Mouse (Mus musculus): ENCODE measurements around the gene Ddb1. TPM values are rescaled to one million over a fixed set of nuclear protein-coding genes. Genes with fewer than 3 reads are reported as not detected.

The Ddb1 gene
- polyA plus RNA-seq, 1 experiment from 2014 or later = 349 TPM

DNA sequence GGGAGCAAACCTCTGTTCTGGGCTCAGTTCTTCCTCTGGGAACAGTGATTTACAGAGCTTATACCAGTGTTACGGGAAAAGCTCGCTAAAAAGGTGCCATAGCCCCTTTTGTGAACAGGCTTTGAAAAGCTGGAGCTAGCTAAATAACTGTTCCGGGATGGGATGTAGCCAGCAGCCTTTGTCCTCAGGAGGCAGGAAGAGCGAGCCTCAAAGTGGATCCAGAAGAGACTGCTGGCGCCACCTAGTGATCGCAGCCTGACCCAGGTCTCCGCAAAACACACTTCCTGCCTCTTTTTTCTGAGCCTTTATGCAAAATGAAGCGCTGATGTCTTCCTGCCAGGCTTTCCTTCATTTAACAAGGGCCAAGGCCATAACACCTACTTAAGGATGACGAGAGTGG is 2.3 kb upstream of the Ddb1 start:
- H3K4me1 ChIP-seq (ENCODE audit: control insufficient read depth, insufficient read depth, low read length) = peaks cover 14% of the 10 kb centered on the region
- WGBS = 2% methylated on average over 9 of the region's 9 CpGs
- ATAC-seq (ENCODE audit: low read depth) (peak; percentile 74), DNase-seq (ENCODE audit: low spot score) (peak; percentile 96)
- H3K4me3 ChIP-seq (ENCODE audit: low read depth, low read length) = peak overlapping the region; percentile 32
- no peaks in the 10 kb centered on the region for H3K9me3 ChIP-seq (ENCODE audit: control insufficient read depth, low read length)
- H3K27me3 ChIP-seq (replicated peaks; ENCODE audit: control insufficient read depth, insufficient read depth, low read length) = no peaks in the 10 kb centered on the region
- H3K4me2 ChIP-seq (ENCODE audit: low read depth, low read length) = peak overlapping the region; percentile 56
- peak overlapping the region; percentile 61 for H3K9ac ChIP-seq (ENCODE audit: low read depth, low read length)
- H3K36me3 ChIP-seq (ENCODE audit: control insufficient read depth, insufficient read depth, low read length) = peaks cover 28% of the 10 kb centered on the region
- peak overlapping the region; percentile 91 for H3K27ac ChIP-seq (replicated peaks; ENCODE audit: low read depth, low read length)

DNA sequence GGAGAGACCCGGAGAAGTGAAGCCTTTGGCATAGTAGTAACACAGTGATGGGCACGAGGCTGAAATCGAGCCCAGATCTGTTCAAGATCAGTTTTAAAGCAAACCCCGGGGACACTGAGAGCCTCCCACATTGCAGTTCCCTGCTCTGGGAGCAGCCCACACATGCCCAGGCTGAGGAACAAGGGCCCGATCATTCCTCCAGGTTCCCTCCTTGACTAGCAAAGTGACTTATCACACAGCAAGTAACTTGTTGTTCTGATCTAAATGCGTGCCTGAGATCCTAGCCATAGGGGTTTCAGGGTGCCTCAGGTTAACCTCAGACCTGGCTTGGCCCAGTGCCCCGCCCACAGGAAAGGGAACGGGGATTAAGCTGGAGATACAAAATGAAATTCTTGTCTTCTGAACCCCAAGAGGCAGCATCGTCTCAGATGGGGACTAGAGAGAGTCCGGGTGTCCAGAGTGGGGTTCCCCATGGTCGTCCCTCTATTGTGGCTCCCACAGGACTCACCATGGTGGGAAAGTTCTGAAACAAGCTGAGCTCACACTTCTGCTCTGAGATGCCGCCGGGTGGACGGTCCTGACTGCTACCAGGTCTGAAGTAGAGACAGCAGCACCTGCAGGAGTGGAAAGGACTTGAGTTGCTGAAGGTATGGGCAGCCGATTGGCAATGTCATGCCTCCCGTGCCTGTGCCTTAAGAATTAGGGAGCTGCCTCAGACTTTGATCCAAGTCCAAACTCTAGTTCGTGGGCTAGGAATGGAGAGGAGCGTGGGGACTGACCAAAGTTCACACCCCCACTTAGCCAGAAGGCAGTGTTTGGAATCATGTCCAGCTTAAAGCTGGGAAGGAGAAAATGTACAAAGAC is 1.2 kb upstream of the Ddb1 start:
- no peaks in the 10 kb centered on the region for H3K27me3 ChIP-seq (replicated peaks; ENCODE audit: control insufficient read depth, insufficient read depth, low read length)
- ATAC-seq (ENCODE audit: low read depth) (no peak), DNase-seq (ENCODE audit: low spot score) (no peak)
- no peak overlapping the region; the same call in 1 of the 2 replicates for H3K9ac ChIP-seq (ENCODE audit: low read depth, low read length)
- H3K9me3 ChIP-seq (ENCODE audit: control insufficient read depth, low read length) = no peaks in the 10 kb centered on the region
- peaks cover 14% of the 10 kb centered on the region for H3K4me1 ChIP-seq (ENCODE audit: control insufficient read depth, insufficient read depth, low read length)
- H3K4me3 ChIP-seq (ENCODE audit: low read depth, low read length) = no peak overlapping the region
- H3K27ac ChIP-seq (replicated peaks; ENCODE audit: low read depth, low read length) = no peak overlapping the region
- no peak overlapping the region for H3K4me2 ChIP-seq (ENCODE audit: low read depth, low read length)
- WGBS = 80% methylated on average over 17 of the region's 18 CpGs
- H3K36me3 ChIP-seq (ENCODE audit: control insufficient read depth, insufficient read depth, low read length) = peaks cover 30% of the 10 kb centered on the region

DNA sequence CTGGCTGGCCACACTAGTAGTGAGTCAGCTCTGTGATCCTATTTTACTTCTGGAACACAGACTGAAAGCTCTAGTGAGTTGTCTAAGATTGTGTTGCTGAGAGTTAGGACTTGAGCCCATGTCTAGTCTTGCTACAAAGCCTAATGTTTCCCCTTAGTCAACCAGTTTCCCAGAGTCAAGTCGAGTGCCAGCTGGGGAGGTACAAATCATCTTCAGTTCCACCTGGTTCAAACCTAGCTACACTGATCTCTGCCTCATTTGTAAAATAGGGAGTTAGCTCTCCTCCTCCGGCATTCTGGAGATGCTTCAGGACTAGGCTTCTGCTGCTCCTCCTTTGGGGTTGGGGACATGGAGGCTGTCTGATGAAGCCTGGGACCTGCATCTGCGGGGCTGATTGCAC is 593 bp upstream of the Ddb1 start:
- WGBS = 38% methylated on average over 3 of the region's 3 CpGs
- peak overlapping the region; percentile 90 for H3K27ac ChIP-seq (replicated peaks; ENCODE audit: low read depth, low read length)
- DNase-seq (ENCODE audit: low spot score) = no peak

DNA sequence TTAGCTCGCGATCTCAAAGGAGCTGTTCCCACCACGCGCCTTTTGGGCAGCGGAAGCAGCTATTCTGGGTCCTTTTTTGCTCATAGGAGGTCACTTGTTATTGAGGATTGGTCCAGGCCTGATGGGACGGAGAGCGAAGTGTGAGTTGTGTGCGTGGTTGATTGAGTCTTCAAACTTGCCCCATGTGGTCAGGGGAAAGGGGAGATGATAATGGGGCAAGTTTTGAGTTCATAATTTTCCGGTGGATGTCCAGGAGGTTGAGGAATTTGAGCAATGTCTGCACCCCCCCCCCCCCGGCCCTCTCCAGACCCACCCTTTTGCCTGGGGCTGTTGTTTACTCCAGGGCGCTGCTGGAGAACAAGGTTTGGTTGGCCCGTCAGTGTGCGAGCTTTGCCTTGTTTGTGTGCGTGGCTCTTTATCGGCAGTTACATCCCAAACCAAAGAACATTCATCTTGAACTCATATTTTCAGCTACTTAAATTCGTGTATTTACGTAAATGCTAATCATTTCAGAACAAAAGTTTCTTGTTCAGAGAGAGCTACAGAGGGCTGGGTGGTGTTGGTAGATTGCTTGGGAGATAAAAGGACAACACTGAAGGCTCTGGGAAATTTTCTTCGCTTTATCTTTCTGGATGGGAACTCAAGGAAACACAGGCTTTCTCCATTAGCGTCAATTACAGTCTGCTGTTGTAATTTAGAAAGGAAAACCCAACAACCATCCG is 935 bp downstream of the Ddb1 start:
- DNase-seq (ENCODE audit: low spot score) (peak; percentile 46), ATAC-seq (ENCODE audit: low read depth) (no peak; the same call in 1 of the 2 replicates)
- Histone ChIP-seq H3K27me3 (replicated peaks; ENCODE audit: control insufficient read depth, insufficient read depth, low read length) (no peaks in the 10 kb centered on the region), H3K4me1 (ENCODE audit: control insufficient read depth, insufficient read depth, low read length) (peaks cover 14% of the 10 kb centered on the region), H3K27ac (replicated peaks; ENCODE audit: low read depth, low read length) (peak overlapping the region; percentile 93), H3K36me3 (ENCODE audit: control insufficient read depth, insufficient read depth, low read length) (peaks cover 37% of the 10 kb centered on the region), H3K9me3 (ENCODE audit: control insufficient read depth, low read length) (no peaks in the 10 kb centered on the region), H3K4me3 (ENCODE audit: low read depth, low read length) (peak overlapping the region; percentile 88), H3K4me2 (ENCODE audit: low read depth, low read length) (peak overlapping the region; percentile 60), H3K9ac (ENCODE audit: low read depth, low read length) (peak overlapping the region; percentile 96)
- 5% methylated on average over 20 of the region's 20 CpGs for WGBS

More for the DNA sequence above, 593 bp upstream of the Ddb1 start:
- no peak for ATAC-seq (ENCODE audit: low read depth)
- peak overlapping the region; percentile 67 for H3K4me2 ChIP-seq (ENCODE audit: low read depth, low read length)
- H3K36me3 ChIP-seq (ENCODE audit: control insufficient read depth, insufficient read depth, low read length) = peaks cover 32% of the 10 kb centered on the region
- no peaks in the 10 kb centered on the region for H3K27me3 ChIP-seq (replicated peaks; ENCODE audit: control insufficient read depth, insufficient read depth, low read length)
- peak overlapping the region; percentile 96 for H3K9ac ChIP-seq (ENCODE audit: low read depth, low read length)
- H3K4me1 ChIP-seq (ENCODE audit: control insufficient read depth, insufficient read depth, low read length) = peaks cover 14% of the 10 kb centered on the region
- H3K9me3 ChIP-seq (ENCODE audit: control insufficient read depth, low read length) = no peaks in the 10 kb centered on the region
- peak overlapping the region; percentile 88 for H3K4me3 ChIP-seq (ENCODE audit: low read depth, low read length)

DNA sequence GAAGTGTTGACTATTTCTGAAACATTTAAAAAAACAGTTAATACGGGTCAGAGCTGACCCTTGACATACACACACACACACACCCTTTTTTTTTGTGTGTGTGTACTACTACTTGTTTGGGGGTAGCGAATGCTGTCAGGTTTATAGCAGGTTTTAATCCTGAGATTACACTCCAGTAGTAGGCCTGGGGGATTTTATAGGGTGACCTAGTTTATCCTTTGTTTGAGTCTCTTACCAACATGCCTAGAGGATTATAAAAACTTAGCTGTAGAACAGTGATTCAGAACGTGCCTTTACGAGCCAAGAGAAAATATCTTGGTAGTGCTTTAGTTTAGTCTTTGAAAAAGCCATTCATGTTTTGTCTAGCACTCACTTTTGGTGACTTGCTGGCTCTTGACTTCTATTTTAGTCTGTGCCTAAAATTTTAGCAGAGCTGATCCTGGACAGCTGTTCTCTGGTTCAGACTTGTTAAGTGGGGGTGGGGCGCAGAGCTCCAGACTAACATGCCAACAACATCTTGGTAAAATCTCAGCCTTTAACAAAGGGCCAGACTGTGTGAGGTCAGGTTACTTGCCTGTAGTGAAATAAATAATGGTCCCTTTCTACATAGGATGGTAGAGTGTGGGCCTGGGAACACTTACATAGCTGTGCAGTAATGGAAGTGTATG is 3.6 kb downstream of the Ddb1 start:
- Histone ChIP-seq H3K4me3 (ENCODE audit: low read depth, low read length) (no peak overlapping the region), H3K36me3 (ENCODE audit: control insufficient read depth, insufficient read depth, low read length) (peaks cover 63% of the 10 kb centered on the region), H3K4me1 (ENCODE audit: control insufficient read depth, insufficient read depth, low read length) (peaks cover 10% of the 10 kb centered on the region), H3K9me3 (ENCODE audit: control insufficient read depth, low read length) (no peaks in the 10 kb centered on the region), H3K27ac (replicated peaks; ENCODE audit: low read depth, low read length) (no peak overlapping the region), H3K27me3 (replicated peaks; ENCODE audit: control insufficient read depth, insufficient read depth, low read length) (no peaks in the 10 kb centered on the region), H3K9ac (ENCODE audit: low read depth, low read length) (no peak overlapping the region), H3K4me2 (ENCODE audit: low read depth, low read length) (no peak overlapping the region)
- ATAC-seq (ENCODE audit: low read depth) (no peak), DNase-seq (ENCODE audit: low spot score) (peak; percentile 63)
- WGBS = 79% methylated on average over 5 of the region's 5 CpGs

DNA sequence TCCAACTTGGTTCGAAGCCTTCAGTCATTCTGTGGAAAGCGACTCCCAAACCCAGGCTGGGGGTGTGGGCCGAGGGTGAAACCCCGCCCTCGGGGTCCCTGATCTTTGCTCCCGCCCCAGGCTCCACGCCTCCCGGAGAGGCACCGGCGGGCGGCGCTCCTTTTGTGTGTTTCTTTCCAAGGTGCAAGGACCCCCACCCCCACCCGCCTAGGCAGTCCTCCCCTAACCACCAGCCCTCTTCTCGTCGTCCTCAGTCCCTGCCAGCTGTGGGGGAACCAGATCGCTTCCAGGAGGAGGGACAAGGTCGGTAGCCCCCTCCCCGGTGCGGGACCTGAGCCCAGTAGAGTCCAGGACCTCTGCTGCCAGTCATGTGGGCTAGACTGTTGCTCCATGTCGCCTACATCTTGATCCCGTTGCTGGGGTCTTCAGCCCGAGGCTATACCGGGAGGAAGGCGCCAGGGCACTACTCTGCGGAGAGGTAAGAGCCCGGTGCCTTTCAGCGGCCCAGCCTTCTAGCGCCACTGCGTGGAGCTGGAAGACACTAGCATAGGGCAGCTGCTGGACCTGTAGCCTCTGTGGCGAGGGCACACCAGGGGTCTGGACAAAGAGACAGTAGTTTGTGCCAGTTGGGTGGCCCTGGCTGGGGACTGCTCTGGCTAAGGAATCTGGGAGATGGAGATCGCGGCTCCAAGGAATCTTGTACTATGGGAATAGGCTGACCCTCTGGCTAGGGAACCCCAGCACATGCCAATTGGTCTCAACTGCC is 29.2 kb downstream of the Ddb1 start, which contains the start of gene Vwce:
TSS of gene Vwce (plus strand) at position 108 of the 766 bp plus-strand sequence.
- Histone ChIP-seq H3K36me3 (ENCODE audit: control insufficient read depth, insufficient read depth, low read length) (peaks cover 26% of the 10 kb centered on the region), H3K9me3 (ENCODE audit: control insufficient read depth, low read length) (no peaks in the 10 kb centered on the region), H3K4me1 (ENCODE audit: control insufficient read depth, insufficient read depth, low read length) (peaks cover 12% of the 10 kb centered on the region; the same call in 1 of the 2 replicates), H3K4me3 (ENCODE audit: low read depth, low read length) (peak within 1 kb of the TSS; percentile 47), H3K9ac (ENCODE audit: low read depth, low read length) (peak within 1 kb of the TSS; percentile 66), H3K27me3 (replicated peaks; ENCODE audit: control insufficient read depth, insufficient read depth, low read length) (no peaks in the 10 kb centered on the region; the same call in 1 of the 2 replicates), H3K27ac (replicated peaks; ENCODE audit: low read depth, low read length) (peak within 1 kb of the TSS; percentile 39; the same call in 1 of the 2 replicates), H3K4me2 (ENCODE audit: low read depth, low read length) (peak within 1 kb of the TSS; percentile 93)
- 4% methylated on average over 26 of the region's 32 CpGs for WGBS
- peak; percentile 81 for ATAC-seq (ENCODE audit: low read depth)
- DNase-seq (ENCODE audit: low spot score) = peak; percentile 69

DNA sequence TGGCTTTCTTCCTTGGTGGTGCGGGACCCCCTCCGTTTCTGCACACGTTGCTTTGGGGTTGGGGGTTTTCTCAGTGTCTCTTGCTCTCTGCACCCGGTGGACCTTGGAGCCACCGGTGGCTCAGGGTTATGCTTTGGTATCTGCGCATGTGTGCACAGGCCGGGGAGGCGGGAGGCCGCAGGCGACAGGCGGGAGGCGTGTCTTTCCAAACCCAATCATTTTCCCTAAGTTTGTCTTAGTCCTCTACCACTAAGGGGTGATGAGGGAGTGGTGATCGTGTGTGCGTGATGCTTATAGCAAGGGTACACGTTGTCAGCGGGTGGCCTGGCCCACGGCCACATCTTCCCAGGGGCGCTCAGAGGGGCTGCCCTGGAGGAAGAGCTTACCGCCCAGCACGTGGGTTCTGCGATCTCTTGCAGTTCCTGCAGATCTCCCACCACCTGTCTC is 29.8 kb downstream of the Ddb1 start:
- DNase-seq (ENCODE audit: low spot score) = peak; percentile 78
- no peaks in the 10 kb centered on the region; the same call in 1 of the 2 replicates for H3K27me3 ChIP-seq (replicated peaks; ENCODE audit: control insufficient read depth, insufficient read depth, low read length)
- H3K4me1 ChIP-seq (ENCODE audit: control insufficient read depth, insufficient read depth, low read length) = peaks cover 12% of the 10 kb centered on the region; the same call in 1 of the 2 replicates
- H3K4me2 ChIP-seq (ENCODE audit: low read depth, low read length) = peak overlapping the region; percentile 93
- peak; percentile 86 for ATAC-seq (ENCODE audit: low read depth)
- WGBS = 4% methylated on average over 20 of the region's 21 CpGs
- H3K27ac ChIP-seq (replicated peaks; ENCODE audit: low read depth, low read length) = peak overlapping the region; percentile 39; the same call in 1 of the 2 replicates
- H3K9me3 ChIP-seq (ENCODE audit: control insufficient read depth, low read length) = no peaks in the 10 kb centered on the region
- H3K9ac ChIP-seq (ENCODE audit: low read depth, low read length) = peak overlapping the region; percentile 66
- peaks cover 20% of the 10 kb centered on the region for H3K36me3 ChIP-seq (ENCODE audit: control insufficient read depth, insufficient read depth, low read length)
- H3K4me3 ChIP-seq (ENCODE audit: low read depth, low read length) = peak overlapping the region; percentile 47

Data from embryonic facial prominence, embryonic 14.5 days (tissue).